13 mouse cellular contexts compared by ENCODE assay signal in genomic region chr2:14858301-14858700, GRCm38 (mm10).
DNase-seq lines count a peak whose midpoint lies in the region.
"Had no signal": no experiment of that assay in that cellular context is flagged by ENCODE, and none has a peak within 500 bp of the region (broad histone marks: within the 10 kb centered on the region; RNA-seq: fewer than 3 reads in every experiment).

No protein-coding gene starts in this region.

- peak; percentile 7 for DNase-seq in R1 (ENCODE audit: low read depth, low spot score)
- peak; percentile 3 for DNase-seq in ZHBTc4 (ENCODE audit: low read depth, low spot score)
- DNase-seq in gonadal fat pad, adult 2 months (ENCODE audit: low read depth) = peak; percentile 82
- DNase-seq in layer of hippocampus, postnatal 14 days (ENCODE audit: low spot score in 2 of 2) = no peak
- no peak for DNase-seq in gastrocnemius, postnatal 4 days (ENCODE audit: low spot score in 2 of 2)
- DNase-seq: adrenal gland, adult 2 months; adrenal gland, postnatal 10 days; adrenal gland, postnatal 25 days; cerebellum, adult 11-12 months; cerebellum, adult 2 months; cerebellum, adult 9-10 months; cerebellum, postnatal 10 days; cerebellum, postnatal 25 days had no signal

Comparison
In these comparisons a context has a peak if more than half of its experiments do, and no peak if none do; other contexts are left out.
1. DNase-seq: peak in R1 (single experiment), ZHBTc4 (single experiment) and gonadal fat pad, adult 2 months (single experiment); none in layer of hippocampus, postnatal 14 days (0 of 2) and gastrocnemius, postnatal 4 days (0 of 2).